Mouse (Mus musculus) gastrocnemius, postnatal 4 days (tissue): ENCODE results near the gene Amn. TPM values are rescaled to one million over a fixed set of nuclear protein-coding genes. Genes with fewer than 3 reads are reported as not detected.

ENCODE experiments used
- DNase-seq, 2 experiments: peaks; one replicate each; pipeline ENCODE4 v3.0.0; 2021 to 2022; ENCODE audit warnings: low spot score in 2 of 2, mixed read lengths in 2 of 2
- total RNA-seq, 2 experiments: library from RNA; stranded (reverse); gene quantifications; 2 replicates each; pipeline ENCODE4 v1.2.3; 2021

Amn gene
- total RNA-seq, 2 experiments from 2014 or later = 0.44 TPM; not detected in 1

DNA sequence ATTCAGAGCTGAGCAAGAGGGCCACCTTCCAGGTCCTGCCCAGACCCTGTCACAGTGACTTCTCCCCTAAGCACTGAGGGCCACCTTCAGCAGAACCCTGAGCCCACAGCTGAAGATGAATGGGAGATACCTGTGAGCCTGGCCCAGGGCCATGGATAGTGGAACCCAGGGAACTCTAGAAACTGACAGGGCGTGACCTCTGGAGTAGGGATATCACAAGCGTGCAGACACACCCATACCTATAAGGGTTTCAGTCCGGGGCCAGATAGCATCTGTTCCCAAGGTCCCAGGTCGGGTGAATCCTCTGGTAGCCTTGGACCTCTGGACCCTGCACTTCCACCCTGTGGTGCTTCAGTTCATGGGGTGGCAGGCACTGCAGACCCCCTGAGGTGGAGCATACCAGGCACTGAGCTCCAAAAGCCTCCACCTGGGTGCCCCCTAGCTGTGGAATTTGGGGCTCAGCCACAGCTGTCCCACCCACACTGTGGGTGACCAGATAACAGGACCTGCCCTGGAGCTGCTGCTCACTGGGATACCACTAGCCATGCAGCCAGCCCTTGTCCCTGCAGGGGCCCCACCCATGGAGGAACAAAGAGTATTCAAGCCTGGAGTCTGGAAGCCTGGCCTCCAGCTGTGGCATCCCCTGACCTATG is 3.1 kb upstream of the Amn start:
- no peak for DNase-seq

- DNase-seq = no peak
Observed at GRCm38 (mm10) chr12:111271406-111271805, 511 bp downstream of the Amn start.

- no peak for DNase-seq
Observed at GRCm38 (mm10) chr12:111271966-111272365, 1.1 kb downstream of the Amn start.

- DNase-seq = peak; percentile 67 to 74
Observed at GRCm38 (mm10) chr12:111272420-111272819, 1.5 kb downstream of the Amn start.

DNA sequence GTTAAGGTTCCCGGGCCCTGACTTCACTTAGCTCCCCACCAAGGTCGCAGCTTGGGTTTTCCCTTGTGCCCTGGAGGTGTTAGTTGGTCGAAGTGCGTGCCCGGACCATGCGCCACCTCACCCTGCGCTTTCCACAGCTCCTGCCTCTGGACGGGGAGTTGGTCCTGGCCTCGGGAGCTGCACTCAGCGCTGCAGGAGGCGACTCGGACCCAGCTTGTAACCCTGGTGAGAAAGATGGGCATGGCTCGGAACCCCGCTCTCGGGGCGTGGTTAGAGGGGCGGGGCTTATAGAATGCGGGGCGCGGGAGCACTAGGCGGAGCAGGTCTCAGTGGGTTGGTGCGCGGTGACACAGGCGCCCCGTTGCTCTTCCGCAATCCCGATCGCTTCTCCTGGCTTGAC is 3.1 kb downstream of the Amn start:
- no peak for DNase-seq

DNA sequence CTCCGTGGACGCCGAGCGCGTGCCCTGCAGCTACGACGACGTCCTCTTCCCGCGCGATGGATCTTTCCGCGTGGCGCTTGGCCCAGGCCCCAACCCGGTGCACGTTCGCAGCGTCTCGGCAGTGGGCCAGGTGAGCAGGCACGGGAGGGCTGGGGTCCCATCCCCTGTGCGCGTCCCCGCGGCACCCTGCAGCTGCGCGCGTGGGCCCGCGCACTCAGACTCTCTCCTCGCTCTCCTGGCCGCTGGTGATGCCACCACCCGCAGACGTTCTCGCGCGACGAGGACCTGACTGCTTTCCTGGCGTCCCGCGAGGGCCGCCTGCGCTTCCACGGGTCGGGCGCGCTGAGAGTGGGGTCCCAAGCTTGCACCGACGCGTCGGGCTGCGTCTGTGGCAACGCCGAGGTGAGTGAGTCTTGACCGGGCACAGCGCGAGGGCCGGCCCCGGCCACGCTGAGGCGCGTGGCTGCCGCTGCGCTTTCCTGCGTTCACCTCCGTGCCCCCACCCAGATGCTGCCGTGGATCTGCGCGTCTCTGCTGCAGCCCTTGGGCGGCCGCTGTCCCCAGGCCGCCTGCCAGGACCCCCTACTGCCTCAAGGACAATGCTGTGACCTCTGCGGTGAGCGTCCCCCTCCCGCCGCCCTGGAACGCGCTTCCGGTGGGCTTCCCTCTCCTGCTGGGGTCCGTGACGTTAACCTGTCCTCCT is 3.7 kb downstream of the Amn start:
- no peak for DNase-seq

DNA sequence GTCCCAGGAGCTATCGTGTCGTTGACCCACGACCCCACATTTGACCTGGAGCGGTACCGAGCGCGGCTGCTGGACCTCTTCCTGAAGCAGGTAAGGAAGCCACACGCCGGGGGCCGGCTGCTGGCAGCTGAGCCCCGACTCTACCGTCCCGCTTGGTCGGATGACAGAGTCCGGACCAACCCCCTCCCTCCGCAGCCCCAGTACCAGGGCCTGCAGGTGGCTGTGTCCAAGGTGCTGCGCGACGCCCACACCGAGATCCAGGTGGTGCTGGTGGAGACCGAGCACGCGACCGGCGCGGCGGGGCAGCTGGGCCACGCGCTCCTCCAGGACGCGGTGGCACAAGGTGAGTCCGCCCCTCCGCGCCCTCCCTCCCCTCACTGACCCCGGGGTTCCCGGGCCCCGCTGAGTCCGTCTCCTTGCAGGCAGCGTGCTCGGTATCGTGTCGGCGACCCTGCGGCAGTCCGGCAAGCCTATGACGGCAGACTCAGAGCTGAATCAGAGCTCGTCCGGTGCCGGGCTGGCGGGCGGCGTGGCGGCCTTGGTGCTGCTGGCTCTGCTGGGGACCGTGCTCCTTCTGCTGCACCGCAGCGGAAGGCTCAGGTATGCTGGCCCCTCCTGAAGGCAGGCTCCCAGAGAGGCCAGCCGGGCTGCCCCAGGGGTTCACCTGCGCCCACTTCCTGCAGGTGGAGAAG is 4.4 kb downstream of the Amn start:
- DNase-seq = no peak

GRCm38 (mm10) chr12:111276371-111276770 is 5.5 kb downstream of the Amn start:
- DNase-seq = no peak

DNA sequence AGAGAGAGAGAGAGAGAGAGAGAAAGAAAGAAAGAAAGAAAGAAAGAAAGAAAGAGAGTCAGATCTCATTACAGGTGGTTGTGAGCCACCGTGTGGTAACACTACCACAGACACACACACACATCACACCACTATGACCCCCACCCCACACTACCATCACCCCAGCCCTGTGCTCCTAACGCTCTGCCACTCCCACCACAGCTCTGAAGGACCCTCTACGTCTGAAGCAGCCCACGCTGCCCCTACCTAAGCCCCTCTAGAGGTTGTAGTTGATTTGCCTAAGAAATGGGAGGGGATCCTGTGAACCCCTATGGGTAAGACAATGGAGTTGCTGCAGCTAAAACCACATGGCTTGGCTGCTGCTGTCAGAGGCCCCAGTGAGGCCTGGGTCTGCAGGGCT is 12.7 kb downstream of the Amn start:
- no peak for DNase-seq

- no peak for DNase-seq
Observed at GRCm38 (mm10) chr12:111284532-111284931, 13.6 kb downstream of the Amn start.

DNA sequence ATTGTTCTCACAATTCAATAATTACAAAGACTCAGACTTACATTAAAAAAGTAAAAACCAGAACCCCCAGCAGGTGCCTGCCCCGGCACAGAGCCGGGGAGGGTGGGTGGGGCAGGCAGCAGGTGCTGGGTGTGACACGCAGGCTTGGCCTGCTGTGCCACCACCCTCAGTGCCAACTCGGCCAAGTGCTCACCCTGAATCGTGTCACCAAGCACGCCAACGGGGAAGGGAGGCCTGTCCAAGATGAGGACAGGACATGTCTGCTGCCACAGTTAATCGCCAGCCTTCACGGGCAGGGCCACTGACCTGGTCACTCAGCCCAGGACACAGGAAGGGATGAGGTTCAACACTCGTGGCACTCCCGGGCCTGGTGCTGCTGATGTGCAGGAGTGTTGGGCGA is 22.1 kb downstream of the Amn start:
- DNase-seq = no peak

DNA sequence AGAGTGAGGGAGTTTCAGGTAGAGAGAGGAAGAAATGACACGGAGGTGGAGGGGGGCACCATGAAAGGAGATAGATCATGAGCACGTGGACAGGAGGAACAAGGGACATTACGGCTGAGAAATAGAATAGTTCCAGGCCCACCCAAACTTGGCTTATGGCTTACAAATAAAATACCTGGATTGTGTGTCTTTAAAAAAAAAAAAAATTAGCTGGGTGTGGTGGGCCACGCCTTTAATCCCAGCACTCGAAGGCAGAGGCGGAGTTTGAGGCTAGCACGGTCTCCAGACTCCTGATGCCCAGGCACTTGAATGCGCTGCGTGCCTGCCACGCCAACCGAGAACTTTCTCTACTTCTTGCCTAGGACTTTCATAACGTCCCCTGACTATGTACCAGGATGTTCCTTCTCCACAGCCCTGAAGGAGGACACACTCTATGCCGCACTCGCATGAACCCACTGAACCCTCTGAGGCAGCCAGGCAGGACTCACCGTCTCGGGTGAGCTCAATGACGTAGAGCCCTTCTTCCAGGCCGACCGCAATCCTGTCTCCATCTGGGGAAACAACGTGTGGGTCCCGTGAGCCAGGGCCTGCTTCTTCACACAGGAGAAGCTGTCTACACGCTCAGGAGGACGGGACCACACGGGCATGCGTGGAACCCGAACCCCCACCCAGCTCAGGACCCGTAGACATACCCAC is 30.6 kb downstream of the Amn start:
- no peak for DNase-seq

DNA sequence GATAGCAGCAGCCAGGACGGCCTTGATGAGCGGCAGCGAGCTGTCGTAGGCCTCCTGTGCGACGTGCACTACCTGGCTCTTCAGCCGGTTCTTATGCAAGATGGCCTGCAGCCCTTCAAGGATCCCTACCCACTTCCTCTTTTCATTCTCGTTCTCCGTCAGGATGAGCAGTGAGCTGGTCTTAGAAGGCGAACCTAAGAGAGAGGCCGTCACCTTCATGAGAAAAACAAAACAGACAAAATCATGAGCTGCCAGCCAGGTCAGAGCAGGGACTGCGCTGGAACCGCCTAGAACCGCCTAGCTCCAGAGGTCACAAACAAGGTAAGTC is 31.1 kb downstream of the Amn start:
- DNase-seq = no peak

DNA sequence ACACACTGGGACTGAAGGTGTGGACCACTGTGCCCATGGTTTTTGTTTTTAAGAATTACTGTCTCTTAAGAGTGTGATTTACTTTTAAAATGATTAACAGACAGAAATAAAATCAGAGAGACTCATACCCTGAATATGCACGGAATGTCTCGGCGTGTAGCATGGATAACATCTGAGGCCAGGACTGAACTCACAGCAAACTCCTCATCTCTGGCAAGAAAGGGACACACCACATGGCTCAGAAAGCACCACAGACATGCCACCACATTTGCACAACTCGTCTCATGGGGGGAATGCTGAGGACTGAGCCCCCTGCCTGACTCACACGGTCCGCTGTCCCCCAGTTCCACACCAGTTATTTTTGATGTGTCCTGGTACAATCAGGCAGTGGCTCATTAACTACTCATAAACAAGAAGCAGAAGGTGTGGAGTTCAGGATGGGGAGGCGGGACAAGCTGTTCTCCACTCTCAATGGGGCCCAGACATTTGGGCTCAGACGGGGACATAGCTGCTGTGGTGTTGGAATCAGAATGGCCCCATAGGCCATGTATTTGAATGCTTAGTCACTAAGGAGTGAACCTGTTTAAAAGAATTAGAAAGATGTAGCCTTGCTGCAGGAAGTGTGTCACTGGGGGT is 32.9 kb downstream of the Amn start:
- DNase-seq = no peak

- no peak for DNase-seq
Observed at GRCm38 (mm10) chr12:111306821-111307220, 35.9 kb downstream of the Amn start.

DNA sequence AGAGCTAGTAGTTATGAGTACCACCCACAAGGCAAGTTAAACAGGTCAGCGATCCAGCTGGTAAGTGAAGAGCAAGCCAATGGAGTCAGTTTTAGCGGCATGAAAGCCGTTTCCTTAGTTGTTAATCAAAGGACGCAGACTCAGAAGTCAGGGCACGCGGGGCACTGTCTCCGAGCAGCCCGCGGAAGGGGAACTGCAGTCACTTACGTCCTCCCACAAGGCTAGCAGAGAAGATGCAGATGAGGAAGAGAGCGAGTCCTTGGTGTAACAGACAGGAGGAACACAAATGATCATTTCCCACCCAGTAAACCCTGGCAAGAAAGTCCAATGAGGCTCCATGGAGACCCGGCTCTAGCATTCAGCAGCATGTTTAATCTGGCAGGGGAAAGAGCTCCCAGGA is 38.4 kb downstream of the Amn start:
- DNase-seq = no peak

DNA sequence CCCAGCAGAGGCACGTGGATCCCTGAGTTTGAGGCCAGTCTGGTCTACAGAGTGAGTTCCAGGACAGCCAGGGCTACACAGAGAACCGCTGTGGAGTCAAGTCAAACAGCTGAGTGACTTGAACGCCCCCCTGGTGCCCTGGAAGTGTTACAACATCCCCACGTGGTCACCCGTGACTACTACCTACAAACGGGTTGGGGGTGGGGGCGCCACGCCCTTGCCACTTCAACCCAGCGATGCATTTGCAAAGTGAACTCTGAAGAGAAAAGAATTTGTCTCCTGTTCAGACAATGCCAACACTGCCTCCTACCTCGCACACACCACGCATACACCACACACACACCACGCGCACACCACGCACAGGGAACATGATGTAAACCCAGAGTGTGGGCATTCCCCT is 39.0 kb downstream of the Amn start:
- DNase-seq = no peak

DNA sequence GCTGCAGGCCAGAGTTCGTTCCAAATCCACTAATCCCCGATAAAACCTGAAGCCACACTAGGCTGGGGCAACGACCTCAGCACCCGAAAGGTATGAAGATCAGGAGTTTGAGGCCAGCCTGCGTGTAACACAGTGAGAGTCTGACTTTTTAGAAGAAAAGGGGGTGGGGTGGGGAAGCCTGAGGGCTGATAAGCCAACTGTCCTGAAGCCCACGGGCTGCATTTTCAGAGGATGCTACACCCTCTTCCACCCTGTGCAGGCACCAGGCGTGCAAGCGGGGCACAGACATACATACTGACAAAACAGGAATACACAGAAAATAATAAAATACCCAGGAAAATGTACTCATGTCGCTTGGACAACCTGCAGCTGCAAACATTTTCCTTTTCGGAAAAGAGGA is 40.9 kb downstream of the Amn start:
- DNase-seq = no peak

DNA sequence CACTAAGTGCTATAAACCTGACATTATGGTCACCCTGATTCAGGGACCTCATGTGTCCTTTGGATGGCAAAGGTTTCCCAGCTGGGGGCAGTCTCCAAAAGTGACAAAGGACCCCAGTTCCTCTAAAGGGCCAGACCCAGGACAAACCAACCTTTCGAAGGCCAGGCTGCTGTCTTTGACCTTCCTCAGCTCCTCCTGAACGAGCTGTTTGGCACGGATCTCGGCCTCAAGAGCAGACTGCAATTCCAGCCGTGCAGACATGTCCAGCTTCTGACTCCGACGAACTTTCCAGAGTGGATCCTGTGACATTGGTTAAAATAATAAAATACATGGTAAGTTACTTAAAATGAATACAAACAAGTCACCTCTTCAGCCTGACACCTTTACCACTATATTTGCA is 43.4 kb downstream of the Amn start:
- DNase-seq = no peak

- DNase-seq = no peak
Observed at GRCm38 (mm10) chr12:111317694-111318093, 46.8 kb downstream of the Amn start.

- DNase-seq = no peak
Observed at GRCm38 (mm10) chr12:111320549-111320948, 49.7 kb downstream of the Amn start.

- DNase-seq = no peak
Observed at GRCm38 (mm10) chr12:111321832-111322231, 50.9 kb downstream of the Amn start.
